Mouse (Mus musculus): Measurements from ENCODE around the gene Csdc2. TPM values are rescaled to one million over a fixed set of nuclear protein-coding genes. Genes with fewer than 3 reads are reported as not detected.
"Not testable (repeated sequence)": the region's sequence is repeated elsewhere in the genome, so short reads cannot be mapped to it uniquely, and the experiment has no call there.

Gene Csdc2
- polyA plus RNA-seq, 1 experiment from 2014 or later: 72.8 TPM

- DNase-seq (ENCODE audit: low spot score) (no peak), ATAC-seq (no peak)
- Histone ChIP-seq H3K4me2 (ENCODE audit: low read length) (no peak overlapping the region), H3K9me3 (replicated peaks; ENCODE audit: control insufficient read depth, low read length) (no peaks in the 10 kb centered on the region), H3K27me3 (replicated peaks; ENCODE audit: control insufficient read depth, insufficient read depth, low read length) (no peaks in the 10 kb centered on the region), H3K27ac (ENCODE audit: low read depth, low read length) (no peak overlapping the region), H3K36me3 (ENCODE audit: control insufficient read depth, insufficient read depth, low read length) (peaks cover 75% of the 10 kb centered on the region), H3K4me3 (ENCODE audit: low read depth, low read length) (no peak overlapping the region), H3K9ac (ENCODE audit: low read length) (no peak overlapping the region), H3K4me1 (ENCODE audit: control insufficient read depth, insufficient read depth, low read length) (no peaks in the 10 kb centered on the region)
- 85% methylated on average over 2 of the region's 2 CpGs for WGBS
Observed at GRCm38 (mm10) chr15:81898751-81899150, 37.8 kb upstream of the Csdc2 start.

GRCm38 (mm10) chr15:81904939-81905338 lies 31.6 kb upstream of the Csdc2 start:
- H3K4me2 ChIP-seq (ENCODE audit: low read length): no peak overlapping the region
- ATAC-seq: no peak
- no peak overlapping the region for H3K9ac ChIP-seq (ENCODE audit: low read length)
- H3K4me3 ChIP-seq (ENCODE audit: low read depth, low read length): no peak overlapping the region
- H3K27ac ChIP-seq (ENCODE audit: low read depth, low read length): no peak overlapping the region
- H3K9me3 ChIP-seq (replicated peaks; ENCODE audit: control insufficient read depth, low read length): no peaks in the 10 kb centered on the region
- H3K27me3 ChIP-seq (replicated peaks; ENCODE audit: control insufficient read depth, insufficient read depth, low read length): no peaks in the 10 kb centered on the region
- peaks cover 96% of the 10 kb centered on the region for H3K36me3 ChIP-seq (ENCODE audit: control insufficient read depth, insufficient read depth, low read length)
- no peaks in the 10 kb centered on the region for H3K4me1 ChIP-seq (ENCODE audit: control insufficient read depth, insufficient read depth, low read length)
- peak; percentile 76 for DNase-seq (ENCODE audit: low spot score)
- 36% methylated on average over 2 of the region's 2 CpGs for WGBS

- ATAC-seq: no peak
- DNase-seq (ENCODE audit: low spot score): no peak
- no peak overlapping the region for H3K27ac ChIP-seq (ENCODE audit: low read depth, low read length)
- 95% methylated on average over 8 of the region's 8 CpGs for WGBS
- H3K4me3 ChIP-seq (ENCODE audit: low read depth, low read length): no peak overlapping the region
- no peak overlapping the region for H3K9ac ChIP-seq (ENCODE audit: low read length)
- no peaks in the 10 kb centered on the region for H3K9me3 ChIP-seq (replicated peaks; ENCODE audit: control insufficient read depth, low read length)
- peaks cover 97% of the 10 kb centered on the region for H3K36me3 ChIP-seq (ENCODE audit: control insufficient read depth, insufficient read depth, low read length)
- no peaks in the 10 kb centered on the region for H3K27me3 ChIP-seq (replicated peaks; ENCODE audit: control insufficient read depth, insufficient read depth, low read length)
- no peaks in the 10 kb centered on the region for H3K4me1 ChIP-seq (ENCODE audit: control insufficient read depth, insufficient read depth, low read length)
- no peak overlapping the region for H3K4me2 ChIP-seq (ENCODE audit: low read length)
Observed at GRCm38 (mm10) chr15:81907953-81908352, 28.6 kb upstream of the Csdc2 start.

GRCm38 (mm10) chr15:81908767-81909166 lies 27.8 kb upstream of the Csdc2 start:
- 87% methylated on average over 4 of the region's 4 CpGs for WGBS
- peaks cover 97% of the 10 kb centered on the region for H3K36me3 ChIP-seq (ENCODE audit: control insufficient read depth, insufficient read depth, low read length)
- not testable (repeated sequence) for H3K4me2 ChIP-seq (ENCODE audit: low read length); H3K4me3 ChIP-seq (ENCODE audit: low read depth, low read length); H3K4me1 ChIP-seq (ENCODE audit: control insufficient read depth, insufficient read depth, low read length); H3K9ac ChIP-seq (ENCODE audit: low read length); DNase-seq (ENCODE audit: low spot score); H3K9me3 ChIP-seq (replicated peaks; ENCODE audit: control insufficient read depth, low read length); H3K27ac ChIP-seq (ENCODE audit: low read depth, low read length); H3K27me3 ChIP-seq (replicated peaks; ENCODE audit: control insufficient read depth, insufficient read depth, low read length); ATAC-seq

GRCm38 (mm10) chr15:81912498-81912897 lies 24.1 kb upstream of the Csdc2 start:
- no peak overlapping the region for H3K4me3 ChIP-seq (ENCODE audit: low read depth, low read length)
- no peak overlapping the region for H3K4me2 ChIP-seq (ENCODE audit: low read length)
- ATAC-seq (no peak), DNase-seq (ENCODE audit: low spot score) (no peak)
- no peak overlapping the region for H3K27ac ChIP-seq (ENCODE audit: low read depth, low read length)
- H3K4me1 ChIP-seq (ENCODE audit: control insufficient read depth, insufficient read depth, low read length): no peaks in the 10 kb centered on the region
- WGBS: 91% methylated on average over 2 of the region's 2 CpGs
- no peaks in the 10 kb centered on the region for H3K9me3 ChIP-seq (replicated peaks; ENCODE audit: control insufficient read depth, low read length)
- no peak overlapping the region for H3K9ac ChIP-seq (ENCODE audit: low read length)
- peaks cover 97% of the 10 kb centered on the region for H3K36me3 ChIP-seq (ENCODE audit: control insufficient read depth, insufficient read depth, low read length)
- no peaks in the 10 kb centered on the region for H3K27me3 ChIP-seq (replicated peaks; ENCODE audit: control insufficient read depth, insufficient read depth, low read length)

GRCm38 (mm10) chr15:81914668-81915067 lies 21.9 kb upstream of the Csdc2 start:
- ATAC-seq: no peak
- DNase-seq (ENCODE audit: low spot score): no peak
- 91% methylated on average over 5 of the region's 5 CpGs for WGBS
- no peak overlapping the region for H3K9ac ChIP-seq (ENCODE audit: low read length)
- H3K4me3 ChIP-seq (ENCODE audit: low read depth, low read length): no peak overlapping the region
- H3K27me3 ChIP-seq (replicated peaks; ENCODE audit: control insufficient read depth, insufficient read depth, low read length): no peaks in the 10 kb centered on the region
- H3K4me2 ChIP-seq (ENCODE audit: low read length): no peak overlapping the region
- no peaks in the 10 kb centered on the region for H3K4me1 ChIP-seq (ENCODE audit: control insufficient read depth, insufficient read depth, low read length)
- H3K27ac ChIP-seq (ENCODE audit: low read depth, low read length): no peak overlapping the region
- no peaks in the 10 kb centered on the region for H3K9me3 ChIP-seq (replicated peaks; ENCODE audit: control insufficient read depth, low read length)
- H3K36me3 ChIP-seq (ENCODE audit: control insufficient read depth, insufficient read depth, low read length): peaks cover 88% of the 10 kb centered on the region

- Histone ChIP-seq H3K9ac (ENCODE audit: low read length) (no peak overlapping the region), H3K4me1 (ENCODE audit: control insufficient read depth, insufficient read depth, low read length) (no peaks in the 10 kb centered on the region), H3K9me3 (replicated peaks; ENCODE audit: control insufficient read depth, low read length) (no peaks in the 10 kb centered on the region), H3K4me2 (ENCODE audit: low read length) (no peak overlapping the region), H3K4me3 (ENCODE audit: low read depth, low read length) (no peak overlapping the region), H3K27ac (ENCODE audit: low read depth, low read length) (no peak overlapping the region), H3K36me3 (ENCODE audit: control insufficient read depth, insufficient read depth, low read length) (peaks cover 79% of the 10 kb centered on the region), H3K27me3 (replicated peaks; ENCODE audit: control insufficient read depth, insufficient read depth, low read length) (no peaks in the 10 kb centered on the region)
- 85% methylated on average over 5 of the region's 5 CpGs for WGBS
- ATAC-seq: no peak
- DNase-seq (ENCODE audit: low spot score): no peak
Observed at GRCm38 (mm10) chr15:81915663-81916062, 20.9 kb upstream of the Csdc2 start.

- Histone ChIP-seq H3K4me1 (ENCODE audit: control insufficient read depth, insufficient read depth, low read length) (no peaks in the 10 kb centered on the region), H3K36me3 (ENCODE audit: control insufficient read depth, insufficient read depth, low read length) (peaks cover 68% of the 10 kb centered on the region), H3K27ac (ENCODE audit: low read depth, low read length) (no peak overlapping the region), H3K9me3 (replicated peaks; ENCODE audit: control insufficient read depth, low read length) (no peaks in the 10 kb centered on the region), H3K27me3 (replicated peaks; ENCODE audit: control insufficient read depth, insufficient read depth, low read length) (no peaks in the 10 kb centered on the region), H3K4me2 (ENCODE audit: low read length) (no peak overlapping the region), H3K9ac (ENCODE audit: low read length) (no peak overlapping the region), H3K4me3 (ENCODE audit: low read depth, low read length) (no peak overlapping the region)
- DNase-seq (ENCODE audit: low spot score) (no peak), ATAC-seq (no peak)
- WGBS: 88% methylated on average over 12 of the region's 12 CpGs
Observed at GRCm38 (mm10) chr15:81917201-81917600, 19.4 kb upstream of the Csdc2 start.

GRCm38 (mm10) chr15:81917621-81918463 lies 18.7 kb upstream of the Csdc2 start:
- H3K4me1 ChIP-seq (ENCODE audit: control insufficient read depth, insufficient read depth, low read length): no peaks in the 10 kb centered on the region
- no peak overlapping the region for H3K4me3 ChIP-seq (ENCODE audit: low read depth, low read length)
- peaks cover 65% of the 10 kb centered on the region for H3K36me3 ChIP-seq (ENCODE audit: control insufficient read depth, insufficient read depth, low read length)
- no peaks in the 10 kb centered on the region for H3K9me3 ChIP-seq (replicated peaks; ENCODE audit: control insufficient read depth, low read length)
- H3K9ac ChIP-seq (ENCODE audit: low read length): no peak overlapping the region
- no peak overlapping the region for H3K27ac ChIP-seq (ENCODE audit: low read depth, low read length)
- no peaks in the 10 kb centered on the region for H3K27me3 ChIP-seq (replicated peaks; ENCODE audit: control insufficient read depth, insufficient read depth, low read length)
- WGBS: 55% methylated on average over 6 of the region's 6 CpGs
- ATAC-seq: peak; percentile 71
- no peak overlapping the region for H3K4me2 ChIP-seq (ENCODE audit: low read length)
- DNase-seq (ENCODE audit: low spot score): peak; percentile 63
